Mouse (Mus musculus) gastrocnemius, postnatal 36 days (tissue): Measurements from ENCODE around the gene Ddx56. TPM values are rescaled to one million over a fixed set of nuclear protein-coding genes. Genes with fewer than 3 reads are reported as not detected.
A peak's percentile ranks its signal among the peaks of the same experiment; 100 is the strongest.

ENCODE experiments used
- DNase-seq, 2 experiments: peaks; one replicate each; pipeline ENCODE4 v3.0.0; 2022
- intact Hi-C: fragments of 180-260 bp; cut with DNase I; formaldehyde crosslinking; loops from one replicate; pipeline ENCODE4 v1.15.1; 2025
- long read RNA-seq, 2 experiments: library from polyadenylated mRNA; stranded (forward); transcript quantifications; one replicate each; pipeline ENCODE4 v2.0.0; 2021
- total RNA-seq, 2 experiments: library from RNA; stranded (reverse); gene quantifications; 2 replicates each; pipeline ENCODE4 v1.2.3; 2021

The Ddx56 gene
- total RNA-seq, result 10 to 100 TPM; 22.0 to 30.1 TPM
- long read RNA-seq, experiment 1, transcript Ddx56-201 (14 exons, 1,956 nt), result major isoform, 29 of 39 reads
- long read RNA-seq, experiment 1, partial matches to known transcripts, result 6 of 39 reads
- long read RNA-seq, experiment 1, other reads (novel, unspliced or antisense), result 4 of 39 reads
- long read RNA-seq, experiment 2, transcript Ddx56-201 (14 exons, 1,956 nt), result major isoform, 44 of 53 reads
- long read RNA-seq, experiment 2, partial matches to known transcripts, result 7 of 53 reads
- long read RNA-seq, experiment 2, other reads (novel, unspliced or antisense), result 2 of 53 reads

DNA sequence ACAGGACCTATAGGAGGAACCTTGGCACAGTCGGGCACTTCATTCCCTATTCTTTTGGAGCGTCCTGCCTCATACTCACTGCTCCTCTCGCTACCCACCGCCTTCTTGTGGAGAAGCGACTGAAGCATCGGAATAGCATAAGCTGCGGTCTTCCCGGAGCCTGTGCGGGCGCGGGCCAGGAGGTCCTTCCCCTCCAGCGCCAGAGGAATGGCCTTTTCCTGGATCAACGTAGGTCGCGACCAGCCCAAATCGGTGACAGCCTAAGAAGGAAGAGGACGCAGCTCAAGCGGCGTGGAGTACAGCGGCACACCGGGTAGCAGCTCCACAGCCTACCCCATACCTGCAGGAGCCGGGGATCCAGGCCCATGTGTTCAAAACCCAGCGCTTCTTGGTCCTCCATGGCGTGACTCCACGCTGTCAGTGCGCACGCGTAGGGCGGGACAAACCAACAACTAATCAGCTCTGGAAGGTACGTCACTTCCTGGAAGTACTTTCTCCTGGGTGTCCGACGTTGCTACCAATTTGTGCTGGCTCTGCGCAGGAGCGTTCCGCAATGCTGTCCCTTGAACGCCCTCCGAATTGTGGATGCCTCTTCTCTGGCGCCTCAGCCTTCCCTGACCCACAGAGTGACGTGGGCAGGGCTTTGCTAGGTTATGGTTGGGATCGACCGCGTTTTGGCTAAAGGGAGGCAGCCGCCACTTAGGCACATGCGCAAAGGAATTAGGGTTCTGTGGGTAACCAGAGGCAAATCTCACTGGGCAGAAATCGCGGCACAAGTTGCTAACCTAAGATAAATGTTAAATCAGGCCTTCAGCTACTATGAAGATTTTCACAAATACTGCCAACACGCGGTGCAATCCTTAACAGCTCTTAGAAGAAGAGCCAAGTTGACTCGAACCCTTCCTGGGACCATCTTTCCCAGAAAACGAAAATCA is at the start of gene Ddx56:
Gene Ddx56 (minus strand): TSS at position 453 of the 935 bp plus-strand sequence.
- intact Hi-C loops, result no loop called here
- peak; percentile 86 to 92 for DNase-seq

DNA sequence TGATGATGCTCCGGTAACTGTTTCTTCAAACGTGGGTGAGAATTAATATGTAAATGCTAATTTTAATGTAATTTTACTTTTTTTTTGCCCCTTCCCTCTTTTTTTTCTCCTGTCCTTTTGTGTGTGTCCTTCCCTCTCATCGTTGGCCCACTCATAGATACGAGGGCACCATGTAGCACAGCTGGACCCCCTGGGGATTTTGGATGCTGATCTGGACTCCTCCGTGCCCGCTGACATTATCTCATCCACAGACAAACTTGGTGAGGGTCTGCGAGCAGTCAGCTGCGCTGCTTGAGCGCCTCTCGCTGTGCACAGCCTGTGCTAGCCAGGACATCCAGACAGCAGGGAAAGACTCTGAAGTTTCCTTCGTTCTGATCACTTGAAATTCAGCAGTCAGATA is 49.2 kb upstream of the Ddx56 start:
- intact Hi-C loops, result no loop called here

DNA sequence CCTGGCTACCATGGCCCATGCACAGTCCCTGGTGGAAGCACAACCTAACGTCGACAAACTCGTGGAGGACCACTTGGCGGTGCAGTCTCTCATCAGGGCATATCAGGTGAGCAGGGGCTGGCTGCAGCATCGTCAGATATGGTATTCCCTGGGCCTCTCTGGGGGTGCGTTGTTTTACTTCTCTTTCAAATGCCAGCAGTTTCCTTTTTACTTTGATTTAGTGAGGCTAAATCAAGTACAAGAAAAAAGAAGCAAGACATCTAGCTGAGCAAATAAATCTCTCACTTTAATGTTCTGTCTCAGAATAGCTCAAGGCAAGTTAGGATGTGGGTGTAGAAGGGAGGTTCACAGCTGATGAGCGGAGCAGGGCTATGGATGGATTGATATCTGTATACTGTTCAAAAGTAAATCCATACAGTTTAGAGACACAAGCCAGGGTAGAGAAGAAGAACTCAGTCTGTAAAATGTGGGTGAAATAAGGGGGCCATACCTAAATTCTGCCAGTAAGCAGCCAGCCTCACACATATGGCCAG is 46.4 kb upstream of the Ddx56 start:
- intact Hi-C loops, result no loop called here
- no peak for DNase-seq

More for the DNA sequence above, 49.2 kb upstream of the Ddx56 start:
- DNase-seq, result no peak

DNA sequence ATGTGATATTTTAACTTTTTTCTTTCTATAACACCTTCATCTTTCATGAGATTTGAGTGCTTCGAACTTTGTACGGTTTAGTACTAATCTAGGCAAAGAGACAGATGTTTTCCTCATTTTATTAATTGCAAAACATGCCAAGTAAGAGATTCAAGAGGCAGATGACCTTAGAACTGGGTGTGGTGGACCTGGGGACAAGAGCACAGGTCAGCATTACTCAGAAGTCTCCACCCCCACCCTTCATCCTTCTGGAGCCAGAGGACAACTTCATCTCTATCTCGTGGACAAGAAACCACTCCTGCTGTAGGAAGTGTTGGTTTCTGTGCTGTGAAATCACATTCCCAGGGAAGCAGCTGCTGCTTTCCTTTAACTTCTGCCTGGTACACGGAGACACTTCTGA is 40.6 kb upstream of the Ddx56 start:
- no peak for DNase-seq
- intact Hi-C loops, result no loop called here

DNA sequence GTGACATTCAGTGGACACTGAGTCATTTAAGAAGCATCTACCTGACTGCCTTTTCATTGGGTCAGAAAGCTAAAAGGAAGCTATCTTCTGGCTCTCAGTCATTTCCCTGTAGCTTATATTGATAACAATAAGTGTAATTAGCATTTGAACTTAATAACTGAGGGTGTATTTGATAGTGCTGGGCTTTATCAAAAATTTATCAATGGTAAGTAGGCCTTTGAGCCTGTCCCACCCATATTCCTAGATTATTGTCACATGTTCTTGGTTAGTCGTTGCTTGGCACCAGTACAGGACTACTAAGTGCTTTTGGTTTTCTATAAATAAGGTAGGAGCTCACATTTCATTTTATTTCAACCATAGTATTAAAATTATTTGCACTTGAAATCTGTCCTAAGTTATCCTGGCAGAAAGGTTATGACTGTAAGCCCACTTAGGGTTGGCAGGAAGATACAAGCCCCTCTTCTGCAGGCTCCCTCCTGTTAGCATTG is 38.4 kb upstream of the Ddx56 start:
- no peak for DNase-seq

DNA sequence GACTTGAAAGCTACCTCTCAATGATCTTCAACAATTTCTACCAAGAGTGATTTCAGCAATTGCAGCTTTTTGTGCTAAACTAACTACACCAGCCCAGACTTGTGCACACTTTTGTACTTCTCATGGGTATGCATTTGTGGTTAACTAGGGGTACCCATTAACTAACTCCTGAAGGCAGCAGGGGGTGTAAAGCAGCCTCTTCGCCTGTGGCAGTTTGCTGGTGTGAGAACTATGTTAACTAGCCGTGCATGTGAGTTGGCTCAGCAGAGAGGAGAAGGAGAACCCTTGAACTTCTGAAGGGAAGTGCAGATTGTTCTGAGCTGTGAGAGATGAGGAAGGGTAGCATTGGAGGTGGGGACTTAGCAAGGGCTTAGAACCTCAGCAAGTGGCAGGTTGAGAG is 35.2 kb upstream of the Ddx56 start:
- intact Hi-C loops, result no loop called here
- DNase-seq, result no peak

More for the DNA sequence above, 38.4 kb upstream of the Ddx56 start:
- intact Hi-C loops, result no loop called here

DNA sequence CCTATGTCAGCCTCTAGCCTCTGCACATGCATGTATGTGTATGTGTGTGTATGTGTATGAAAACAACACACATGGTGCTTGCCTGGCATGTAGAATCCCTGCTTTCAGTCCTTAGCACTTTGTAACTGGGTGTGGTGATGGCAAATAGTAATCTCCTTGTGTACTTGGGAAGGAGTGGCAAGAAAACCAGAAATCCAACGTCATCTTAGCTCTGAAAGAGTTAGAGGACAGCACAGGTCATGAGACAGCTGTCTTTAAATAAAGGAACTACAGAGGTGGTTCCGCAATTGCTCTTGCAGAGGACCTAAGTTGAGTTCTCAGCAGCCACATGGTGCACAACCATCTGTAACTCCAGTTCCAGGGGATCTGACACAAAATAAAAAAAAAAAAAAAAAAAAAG is 31.9 kb upstream of the Ddx56 start:
- intact Hi-C loops, result no loop called here
- no peak for DNase-seq

DNA sequence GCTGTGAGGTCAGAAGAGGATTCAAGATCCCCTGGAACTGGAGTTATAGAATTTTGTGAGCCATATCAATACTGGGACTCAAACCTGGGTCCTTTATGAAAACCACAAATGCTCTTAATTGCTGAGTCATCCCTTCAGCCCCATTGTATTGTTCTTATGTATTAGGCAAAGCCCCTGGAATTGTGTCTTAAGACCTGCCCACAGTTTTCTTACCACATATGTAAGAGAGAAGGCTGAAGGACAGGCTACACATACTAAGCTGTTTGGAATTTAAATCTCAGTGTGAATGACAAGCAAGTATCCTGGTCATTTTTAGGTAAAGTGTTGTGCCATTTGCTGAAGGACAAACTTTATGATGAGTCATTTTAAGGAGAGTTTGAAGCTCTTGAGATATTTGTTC is 28.5 kb upstream of the Ddx56 start:
- intact Hi-C loops, result no loop called here
- DNase-seq, result no peak

DNA sequence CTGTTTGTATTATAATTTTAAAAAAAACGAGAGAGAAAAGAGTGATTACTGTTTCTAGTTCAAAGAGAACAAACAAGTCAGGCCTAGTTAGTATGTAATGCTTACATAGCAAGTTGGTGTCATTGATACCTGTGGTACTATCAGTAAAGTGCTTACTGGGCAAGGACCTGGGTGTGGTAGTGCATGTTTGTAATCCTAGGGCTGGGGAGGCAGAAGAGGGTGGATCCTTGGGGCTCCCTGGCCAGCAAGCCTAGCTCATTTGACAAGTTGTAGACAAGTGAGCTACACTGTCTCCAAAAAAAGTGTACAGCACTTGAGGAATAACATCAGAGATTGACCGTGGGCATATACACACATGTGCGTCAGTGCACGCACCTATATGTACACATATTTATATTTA is 27.1 kb upstream of the Ddx56 start:
- intact Hi-C loops, result no loop called here
- no peak for DNase-seq

DNA sequence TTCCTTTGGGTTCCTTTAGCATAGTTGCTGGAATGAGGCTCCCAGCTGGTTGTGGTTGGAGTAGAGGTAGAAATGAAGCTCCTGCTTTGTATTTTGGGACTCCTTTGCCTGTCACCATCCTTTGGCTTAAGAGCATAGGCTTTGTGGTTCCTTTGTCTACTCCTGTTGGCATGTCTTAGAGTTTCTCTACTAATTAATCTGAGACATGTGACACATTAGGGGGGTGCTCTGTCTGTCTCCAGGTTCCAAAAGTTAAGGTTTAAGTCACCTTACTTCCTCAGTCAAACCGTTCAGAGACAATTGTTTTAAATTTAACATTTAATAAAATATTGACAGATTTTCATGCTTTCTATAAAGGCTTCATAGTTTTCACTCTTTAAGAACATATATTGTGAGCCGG is 26.0 kb upstream of the Ddx56 start:
- intact Hi-C loops, result no loop called here
- no peak for DNase-seq

DNA sequence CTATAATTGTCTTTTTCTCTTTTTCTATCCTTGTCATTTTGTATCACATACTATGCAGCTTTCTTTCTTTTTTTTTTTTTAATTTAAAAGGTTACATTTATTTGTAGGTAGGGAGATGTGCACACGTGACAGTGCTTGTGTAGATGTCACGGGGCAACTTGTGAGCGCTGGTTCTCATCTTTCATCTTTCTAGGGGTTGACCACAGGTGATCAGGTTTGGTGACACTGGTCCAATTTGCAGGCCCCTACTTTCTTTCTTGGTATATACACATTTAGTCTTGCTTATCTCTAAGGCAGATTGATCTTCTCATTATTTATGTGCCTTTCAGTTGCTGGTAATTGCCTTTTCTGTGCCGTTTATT is 25.4 kb upstream of the Ddx56 start:
- DNase-seq, result no peak
- intact Hi-C loops, result no loop called here

DNA sequence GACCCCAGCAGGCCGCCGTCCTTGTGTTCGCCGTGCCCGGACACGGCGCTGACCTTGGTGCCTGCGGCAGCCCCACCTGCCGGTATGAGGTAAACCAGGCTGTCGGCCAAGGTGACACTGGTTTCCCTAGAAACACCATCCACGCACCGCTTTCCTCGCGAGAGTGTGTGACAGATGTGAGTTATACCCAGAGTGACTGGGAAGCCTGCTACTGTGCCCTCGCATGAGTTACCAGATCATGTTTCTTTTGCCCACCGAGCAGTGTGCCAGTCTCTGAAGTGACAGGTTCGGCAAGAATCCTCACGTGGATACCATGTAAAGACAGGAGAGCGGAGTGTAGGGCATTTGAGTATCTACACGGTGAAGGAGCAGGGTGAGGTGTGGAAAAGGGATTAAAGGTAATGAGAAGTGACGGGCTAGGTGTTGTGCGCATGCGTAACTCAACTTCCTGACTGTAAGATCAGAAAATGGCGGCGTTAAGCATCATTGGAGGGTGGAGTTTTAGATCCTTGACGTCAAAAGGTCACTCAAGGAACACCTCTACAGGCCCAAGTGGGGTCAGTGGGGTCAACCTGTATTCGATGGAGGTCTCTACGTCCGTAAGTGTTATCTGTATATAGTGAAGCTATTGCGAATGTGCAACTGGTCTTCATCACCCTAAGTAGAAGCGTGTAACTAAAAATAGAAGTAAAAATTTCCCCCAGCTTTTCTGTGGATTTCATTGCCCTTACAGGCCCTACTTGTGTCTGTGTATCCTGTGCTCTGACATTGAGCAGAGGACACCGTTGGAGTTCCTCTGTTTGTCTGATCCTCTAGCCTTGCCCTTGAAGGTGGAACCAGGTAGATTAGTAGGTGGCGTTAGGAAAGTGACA is 24.8 kb upstream of the Ddx56 start:
- intact Hi-C loops, result no loop called here
- peak in 1 of 2 experiments; percentile 15 for DNase-seq

DNA sequence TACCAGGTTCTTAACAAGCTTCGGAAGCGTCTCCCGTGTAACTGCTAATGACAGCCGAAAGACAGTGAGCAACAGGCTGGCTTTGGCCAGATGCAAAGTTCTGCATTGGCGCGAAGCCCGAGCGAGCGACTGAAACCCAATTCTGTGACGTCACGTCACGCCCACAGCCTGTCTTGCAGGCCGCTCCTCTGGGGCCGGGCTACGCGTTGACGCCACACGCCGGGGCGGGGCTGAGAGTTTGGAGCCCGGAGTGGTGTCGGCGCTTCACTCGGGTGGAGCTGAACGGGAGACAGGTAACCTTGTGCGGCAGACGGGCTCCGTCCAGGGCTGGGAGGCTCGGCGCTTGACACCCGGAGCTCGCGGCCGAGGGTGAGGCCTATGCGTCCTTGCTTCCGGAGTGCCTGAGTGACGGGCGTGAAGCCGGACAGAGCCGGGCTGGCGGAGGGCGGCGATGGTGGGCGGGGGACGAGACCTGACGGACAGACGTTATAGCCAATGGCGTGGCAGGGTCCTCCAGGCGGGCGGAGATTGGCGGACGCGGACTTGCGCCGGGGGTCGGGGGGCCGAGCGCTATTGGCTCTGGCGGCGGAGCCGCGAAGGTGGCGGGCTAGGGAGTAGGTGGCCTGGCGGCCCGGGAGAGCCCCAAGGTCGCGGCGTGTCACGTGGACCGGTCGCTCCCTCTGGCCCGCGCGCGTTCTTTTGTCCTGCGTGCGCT is 24.0 kb upstream of the Ddx56 start, which contains the start of gene Ogdh:
Gene Ogdh (plus strand): TSS at position 233 of the 715 bp plus-strand sequence.
- intact Hi-C loops, result no loop called here
- DNase-seq, result peak; percentile 98 to 99

DNA sequence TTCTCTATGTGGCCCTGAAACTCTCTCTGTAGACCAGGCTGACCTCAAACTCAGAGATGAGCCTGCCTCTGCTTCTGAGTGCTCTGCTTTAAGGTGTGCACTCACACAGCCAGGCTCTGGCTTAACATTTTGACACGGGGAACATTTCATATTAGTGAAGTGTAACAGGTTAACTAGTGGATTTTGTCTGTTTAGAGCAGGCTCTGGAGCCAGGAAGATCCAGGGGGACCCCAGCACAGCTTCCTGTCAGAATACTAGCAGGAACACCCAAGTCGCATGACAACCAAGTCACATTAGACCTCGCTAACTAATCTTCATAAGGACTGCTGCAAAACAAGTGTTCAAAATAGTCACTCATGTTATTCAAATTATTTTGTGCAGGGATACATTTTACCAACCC is 23.3 kb upstream of the Ddx56 start:
- intact Hi-C loops, result no loop called here
- no peak for DNase-seq

DNA sequence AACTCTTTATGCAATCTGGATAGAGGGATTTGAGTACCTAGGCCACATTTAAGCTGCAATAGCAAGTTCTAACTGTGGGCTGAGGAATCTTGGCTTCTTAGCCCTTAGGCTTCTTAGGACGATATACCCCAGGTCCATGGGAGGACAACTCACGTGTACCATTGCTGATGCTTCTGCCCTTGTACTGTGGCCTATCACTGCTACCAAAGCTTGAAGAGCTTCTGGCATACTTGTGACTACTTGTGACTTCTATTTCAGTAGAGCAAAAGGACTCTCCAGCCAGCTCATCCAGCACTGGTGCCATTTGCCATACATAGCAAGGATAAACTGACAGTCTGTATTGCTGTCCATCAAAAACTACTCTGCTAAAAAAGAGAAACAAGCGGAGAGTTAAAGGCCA is 22.6 kb upstream of the Ddx56 start:
- intact Hi-C loops, result no loop called here
- no peak for DNase-seq

DNA sequence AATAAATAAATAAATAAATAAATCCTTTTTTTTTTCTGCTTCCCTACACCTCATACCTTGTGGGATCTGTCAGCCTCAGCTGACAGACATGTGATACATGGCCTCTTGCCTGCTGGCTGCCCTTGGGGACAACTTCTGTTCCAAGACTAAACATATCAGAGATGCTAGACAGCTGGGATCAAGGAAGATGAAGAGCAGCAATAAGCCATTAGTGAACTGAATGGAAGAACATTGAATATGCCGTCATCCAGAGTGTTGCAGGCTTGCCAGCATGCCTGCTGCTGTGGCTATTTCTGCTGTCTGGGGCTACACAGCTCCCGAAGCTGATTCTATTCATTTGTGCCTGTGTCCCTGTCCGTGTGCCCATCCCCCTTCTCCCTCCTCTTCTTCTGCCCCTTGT is 15.4 kb upstream of the Ddx56 start:
- intact Hi-C loops, result no loop called here
- DNase-seq, result peak in 1 of 2 experiments; percentile 34

DNA sequence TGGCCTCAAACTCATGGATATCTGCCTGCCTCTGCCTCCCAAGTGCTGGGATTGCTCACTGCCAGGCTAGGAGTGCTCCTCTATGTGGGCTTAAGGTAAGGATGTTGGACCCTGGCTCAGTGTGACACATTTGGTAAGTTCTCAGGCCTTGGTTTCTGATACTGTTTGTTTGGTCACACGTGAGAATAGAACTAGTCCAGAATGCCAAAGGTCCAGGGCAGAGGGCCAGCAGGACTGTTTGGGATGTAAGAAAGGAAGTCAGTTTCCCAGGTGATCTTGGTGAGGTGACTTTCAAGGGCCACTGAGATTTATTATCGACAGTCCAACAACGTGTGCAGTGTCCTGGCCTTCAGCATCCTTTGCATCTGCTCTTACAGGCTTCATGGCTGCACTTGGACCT is 8.9 kb upstream of the Ddx56 start:
- DNase-seq, result no peak
- intact Hi-C loops, result no loop called here

DNA sequence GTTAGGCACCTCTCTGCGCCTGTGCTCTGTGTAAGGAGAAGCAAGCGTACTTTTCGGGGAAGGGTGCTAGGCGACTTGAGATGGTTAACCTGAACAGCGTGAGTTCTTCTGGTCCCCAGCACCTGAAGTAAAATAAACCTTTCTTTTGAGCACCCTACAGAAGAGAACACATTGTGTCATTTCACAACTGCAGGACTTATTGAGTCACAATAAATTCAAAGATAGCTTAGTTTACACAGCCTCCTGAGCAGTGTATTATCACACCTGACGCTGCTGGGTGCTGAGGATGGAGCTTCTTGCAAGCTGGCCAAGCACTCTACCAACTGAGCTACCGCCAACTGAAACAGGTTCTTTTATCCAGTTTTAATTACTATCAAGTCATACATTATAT is 7.5 kb upstream of the Ddx56 start:
- intact Hi-C loops, result no loop called here
- no peak for DNase-seq

DNA sequence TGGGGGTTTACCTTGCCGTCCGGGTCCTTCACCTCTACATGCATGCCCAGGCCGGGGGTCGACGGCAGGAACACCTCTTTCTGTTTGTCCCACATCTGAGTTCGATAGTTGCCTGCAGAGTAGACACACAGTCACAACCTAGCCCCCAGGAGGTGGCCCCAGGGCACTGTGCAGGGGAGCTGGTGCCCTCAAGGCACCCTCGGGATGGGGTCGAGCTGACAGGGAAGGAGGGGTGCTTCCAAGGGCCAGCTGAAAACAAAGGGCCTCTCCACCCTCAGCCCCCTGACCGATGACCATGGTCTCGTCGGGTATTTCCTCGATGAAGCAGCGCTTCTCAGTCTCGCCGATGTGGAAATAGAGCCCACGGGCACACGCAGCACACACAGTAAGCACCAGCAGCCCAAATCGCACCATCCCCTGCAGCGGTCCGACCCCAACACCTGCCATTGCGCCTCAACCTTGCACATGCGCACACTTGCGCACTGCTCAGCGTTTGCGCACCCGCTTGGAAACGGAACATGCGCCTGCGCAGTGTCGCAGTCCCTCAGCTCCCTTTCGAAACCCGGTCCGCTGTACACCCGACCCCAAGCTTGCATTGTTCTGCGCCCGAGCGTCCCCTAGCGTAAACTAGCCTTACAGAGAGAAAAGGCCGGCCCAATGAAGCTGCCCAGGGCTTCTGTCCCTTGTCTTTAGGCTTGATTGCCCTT is 7.0 kb upstream of the Ddx56 start, which contains the start of gene Tmed4:
Gene Tmed4 (minus strand): TSS at position 484 of the 707 bp plus-strand sequence.
- DNase-seq, result peak; percentile 97 to 99
- intact Hi-C loops, result no loop called here
